Mouse (Mus musculus) left cerebral cortex, adult 11 months (tissue): Measurements from ENCODE around the gene Adamtsl2.

ENCODE experiments used
- DNase-seq: peaks from one replicate; pipeline ENCODE4 v3.0.0; 2022; ENCODE audit warnings: low spot score

Adamtsl2 gene

GRCm38 (mm10) chr2:27079152-27079584 lies at the start of gene Adamtsl2:
Adamtsl2 (plus strand) TSS chr2:27079379.
- no peak for DNase-seq

DNA sequence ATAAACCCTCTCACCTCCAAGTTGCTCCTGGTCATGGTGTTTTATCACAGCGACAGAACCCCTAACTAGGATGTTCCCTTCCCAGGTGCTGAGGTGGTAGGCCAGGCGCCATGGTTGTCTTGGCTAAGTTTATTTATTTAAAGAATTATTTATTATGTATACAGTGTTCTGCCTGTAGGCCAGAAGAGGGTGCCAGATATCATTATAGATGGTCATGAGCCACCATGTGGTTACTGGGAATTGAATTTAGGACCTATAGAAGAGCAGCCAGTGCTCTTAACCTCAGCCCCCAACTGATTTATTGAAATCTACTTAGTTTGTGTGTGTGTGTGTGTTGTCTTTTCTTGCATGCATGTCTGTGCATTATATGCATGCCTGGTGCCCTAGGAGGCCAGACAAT lies 46.8 kb upstream of the Adamtsl2 start:
- no peak for DNase-seq

DNA sequence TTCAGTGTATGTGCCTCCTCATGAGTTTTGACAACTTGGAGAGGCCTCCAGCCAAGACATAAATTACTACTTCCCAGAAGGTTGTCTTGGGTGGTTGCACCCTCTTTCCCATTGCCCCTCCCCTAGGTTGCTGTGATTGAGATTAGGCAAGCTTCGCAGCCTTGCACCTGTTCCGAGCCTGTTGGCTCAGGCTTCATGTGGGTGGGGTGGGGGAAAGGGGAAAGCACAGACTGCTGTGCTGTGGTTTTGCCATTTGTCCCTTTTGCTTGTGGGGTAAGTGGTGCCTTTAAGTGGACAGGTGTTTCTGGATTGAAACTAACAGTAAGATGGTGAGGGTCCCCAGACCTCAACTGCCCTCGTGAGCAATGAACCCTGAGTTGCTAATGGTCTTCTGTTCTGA lies 43.2 kb upstream of the Adamtsl2 start:
- DNase-seq, result no peak

GRCm38 (mm10) chr2:27037008-27037407 lies 42.2 kb upstream of the Adamtsl2 start:
- DNase-seq, result no peak

GRCm38 (mm10) chr2:27038596-27038995 lies 40.6 kb upstream of the Adamtsl2 start:
- no peak for DNase-seq

- DNase-seq, result no peak
These were observed 39.9 kb upstream of the Adamtsl2 start for GRCm38 (mm10) chr2:27039286-27039685.

- no peak for DNase-seq
These were observed 36.9 kb upstream of the Adamtsl2 start for GRCm38 (mm10) chr2:27042131-27042844.

DNA sequence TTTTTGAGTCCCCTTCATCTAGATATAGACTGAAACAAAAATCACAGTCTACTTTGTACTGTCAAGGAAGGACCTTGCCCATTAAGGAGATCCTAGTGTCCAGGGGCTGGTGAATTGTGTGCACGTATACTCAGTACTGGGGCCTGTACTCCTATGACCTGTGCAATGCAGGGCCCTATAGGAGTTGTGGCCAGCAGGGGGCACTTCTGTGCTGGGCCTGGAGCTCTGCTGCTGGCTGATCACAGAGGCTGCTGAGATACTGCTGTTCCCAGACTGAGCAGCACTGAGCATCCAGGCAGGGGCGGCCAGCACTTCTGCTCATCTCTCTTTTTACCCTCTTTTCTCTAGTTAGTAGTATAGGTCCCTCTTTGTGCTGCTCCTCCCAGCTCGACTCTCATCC lies 35.7 kb upstream of the Adamtsl2 start:
- DNase-seq, result peak; percentile 87

- no peak for DNase-seq
These were observed 35.0 kb upstream of the Adamtsl2 start for GRCm38 (mm10) chr2:27044166-27044565.

GRCm38 (mm10) chr2:27044641-27045040 lies 34.5 kb upstream of the Adamtsl2 start:
- DNase-seq, result no peak

- DNase-seq, result no peak
These were observed 33.0 kb upstream of the Adamtsl2 start for GRCm38 (mm10) chr2:27045979-27046770.

- no peak for DNase-seq
These were observed 29.8 kb upstream of the Adamtsl2 start for GRCm38 (mm10) chr2:27049408-27049807.

GRCm38 (mm10) chr2:27058251-27058650 lies 20.9 kb upstream of the Adamtsl2 start:
- DNase-seq, result no peak

GRCm38 (mm10) chr2:27058751-27059150 lies 20.4 kb upstream of the Adamtsl2 start:
- no peak for DNase-seq

DNA sequence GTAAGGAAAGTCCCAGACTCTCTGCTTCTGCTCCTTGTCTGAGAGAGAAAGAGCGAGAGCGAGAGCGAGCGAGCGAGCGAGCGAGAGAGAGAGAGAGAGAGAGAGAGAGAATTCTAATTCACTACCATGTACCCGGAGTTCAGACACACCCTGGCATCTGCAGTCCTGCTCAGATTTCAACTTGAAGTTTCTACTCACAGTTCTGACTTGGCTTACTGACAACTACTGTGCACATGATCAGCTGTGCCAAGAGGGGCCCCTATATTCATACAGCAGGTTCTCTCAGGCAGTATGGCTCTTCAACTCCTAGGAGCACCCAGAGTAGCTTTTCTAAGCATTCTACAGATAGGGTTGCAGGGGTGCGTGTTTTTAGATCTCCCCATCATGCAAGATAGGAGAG lies 20.0 kb upstream of the Adamtsl2 start:
- no peak for DNase-seq

- no peak for DNase-seq
These were observed 12.1 kb upstream of the Adamtsl2 start for GRCm38 (mm10) chr2:27067124-27067523.

GRCm38 (mm10) chr2:27067996-27068395 lies 11.2 kb upstream of the Adamtsl2 start:
- DNase-seq, result no peak

GRCm38 (mm10) chr2:27069646-27070045 lies 9.5 kb upstream of the Adamtsl2 start:
- no peak for DNase-seq

DNA sequence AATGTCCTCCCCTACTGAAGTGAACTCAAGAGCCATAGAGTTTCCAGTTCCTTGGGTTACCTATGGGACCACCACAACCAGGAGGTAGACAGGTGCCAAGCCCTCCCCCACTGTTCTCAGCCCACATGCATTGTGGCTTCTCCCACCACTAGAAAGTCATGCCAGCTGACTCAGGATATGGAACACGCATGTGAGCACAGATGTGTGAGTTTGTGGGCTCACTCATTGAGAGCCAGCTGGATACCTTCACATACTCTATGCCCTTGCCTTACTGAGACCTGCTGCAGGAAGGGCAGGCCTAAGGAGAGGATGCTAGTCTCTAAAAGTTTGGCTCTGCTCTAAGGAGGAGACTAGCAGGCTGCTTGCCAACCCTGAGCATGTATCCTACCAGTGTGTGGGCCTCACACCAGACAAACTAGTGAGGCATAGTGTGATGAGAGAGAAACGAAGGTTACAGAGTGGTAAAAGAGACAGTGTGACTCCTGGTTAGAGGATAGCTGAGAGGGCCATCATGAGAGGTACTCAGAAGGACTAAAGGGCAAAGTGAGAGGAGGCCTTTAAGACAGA lies 8.8 kb upstream of the Adamtsl2 start:
- DNase-seq, result no peak

GRCm38 (mm10) chr2:27071137-27071536 lies 8.0 kb upstream of the Adamtsl2 start:
- peak; percentile 70 for DNase-seq

- no peak for DNase-seq
These were observed 7.2 kb upstream of the Adamtsl2 start, which contains the start of gene Mymk for GRCm38 (mm10) chr2:27071978-27072377. Mymk (minus strand) TSS chr2:27072179.

DNA sequence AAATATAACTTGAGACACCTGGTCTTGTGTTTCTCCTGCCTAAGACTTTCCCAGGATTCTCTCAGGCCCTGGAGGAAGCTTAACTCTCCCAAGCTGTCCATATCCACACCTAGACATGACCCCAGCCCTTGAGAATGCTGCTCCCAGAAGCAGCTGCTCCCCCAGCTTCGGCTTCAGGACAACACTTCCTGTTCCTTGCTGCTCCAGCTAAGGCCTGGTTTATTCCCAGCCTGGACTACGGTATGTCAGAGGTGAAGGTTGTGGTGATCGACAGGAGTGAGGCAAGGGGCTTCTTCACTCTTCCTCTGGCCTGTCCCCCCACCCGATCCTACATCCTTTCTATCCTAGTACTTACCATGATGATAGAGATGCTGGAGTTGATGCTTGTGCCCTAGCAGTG lies 5.8 kb upstream of the Adamtsl2 start:
- DNase-seq, result no peak

DNA sequence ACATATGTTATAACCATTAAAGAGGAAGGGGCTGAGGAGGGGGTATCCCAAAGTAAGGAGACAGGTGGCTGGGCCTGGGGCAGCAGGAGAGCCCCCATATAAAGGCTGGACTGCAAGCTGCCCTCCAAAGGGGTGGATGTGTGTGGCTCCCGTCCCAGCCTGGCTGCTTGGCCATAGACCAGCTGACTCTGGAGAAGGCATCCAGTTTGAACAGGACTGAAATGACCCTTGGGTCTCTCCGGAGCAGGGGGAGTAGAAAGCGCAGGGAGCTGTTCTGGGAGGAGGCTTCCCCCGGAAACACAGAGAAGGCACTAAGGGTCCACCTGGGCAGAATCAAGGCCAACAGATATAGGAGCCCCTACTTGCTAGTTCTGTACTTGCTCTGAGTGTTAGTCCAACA lies 4.4 kb upstream of the Adamtsl2 start:
- DNase-seq, result no peak
